Mouse (Mus musculus) kidney, embryonic 14.5 days (tissue): ENCODE measurements around the gene Agrn. TPM values are rescaled to one million over a fixed set of nuclear protein-coding genes. Genes with fewer than 3 reads are reported as not detected.

Source experiments
- ATAC-seq: fragments of 200-750 bp; cut with Nextera tagmentation; 2 replicates; pipeline ENCODE4 v1.8.0; 2017; ENCODE audit warnings: moderate number of reproducible peaks, mild to moderate bottlenecking, moderate TSS enrichment, moderate library complexity; ENCODE audit not compliant: low FRiP score, low TSS enrichment
- H3K27ac ChIP-seq: fragments of 300-500 bp; sonication (generic); 2 replicates; pipeline ENCODE4 v1.5.1; 2014; ENCODE audit warnings: low read depth, mild to moderate bottlenecking, low read length, moderate library complexity, mixed read lengths
- H3K27me3 ChIP-seq: fragments of 300-500 bp; sonication (generic); 2 replicates; pipeline ENCODE4 v1.6.1; 2014; ENCODE audit warnings: mild to moderate bottlenecking, low read length; ENCODE audit not compliant: control insufficient read depth, insufficient read depth
- H3K36me3 ChIP-seq: fragments of 300-500 bp; sonication (generic); 2 replicates; pipeline ENCODE4 v1.6.1; 2014; ENCODE audit warnings: low read length, mixed read lengths; ENCODE audit not compliant: control insufficient read depth, insufficient read depth
- H3K4me1 ChIP-seq: fragments of 300-500 bp; sonication (generic); 2 replicates; pipeline ENCODE4 v1.6.1; 2014; ENCODE audit warnings: low read length, mixed read lengths; ENCODE audit not compliant: control insufficient read depth, insufficient read depth
- H3K4me2 ChIP-seq: fragments of 300-500 bp; sonication (generic); replicated peaks from 2 replicates; pipeline ENCODE4 v1.6.1; 2014; ENCODE audit warnings: low read depth, mild to moderate bottlenecking, low read length
- H3K4me3 ChIP-seq: fragments of 300-500 bp; sonication (generic); 2 replicates; pipeline ENCODE4 v1.5.1; 2014; ENCODE audit warnings: mild to moderate bottlenecking, low read length
- H3K9ac ChIP-seq: fragments of 300-500 bp; sonication (generic); 2 replicates; pipeline ENCODE4 v1.6.1; 2014; ENCODE audit warnings: low read depth, mild to moderate bottlenecking, low read length, moderate library complexity
- H3K9me3 ChIP-seq: fragments of 300-500 bp; sonication (generic); 2 replicates; pipeline ENCODE4 v1.6.1; 2016; ENCODE audit warnings: low read length; ENCODE audit not compliant: control insufficient read depth
- WGBS: fragments of 180-500 bp; shearing (Covaris S2); extraction: QIAGEN DNeasy Blood & Tissue Kit; methylation state at CpG from one replicate; pipeline ENCODE4 v1.1.7; 2014; 5-methylcytosine and 5-hydroxymethylcytosine counted together
- polyA plus RNA-seq: library from polyadenylated mRNA; unstranded; fragments of >200 nt; fragmentation: Nextera tagmentation; extraction: Ambion mirVana; gene quantifications from 2 replicates; pipeline ENCODE4 v1.2.1, GENCODE M21; 2014

Agrn gene
- polyA plus RNA-seq, 1 experiment from 2014 or later = 83.9 TPM

DNA sequence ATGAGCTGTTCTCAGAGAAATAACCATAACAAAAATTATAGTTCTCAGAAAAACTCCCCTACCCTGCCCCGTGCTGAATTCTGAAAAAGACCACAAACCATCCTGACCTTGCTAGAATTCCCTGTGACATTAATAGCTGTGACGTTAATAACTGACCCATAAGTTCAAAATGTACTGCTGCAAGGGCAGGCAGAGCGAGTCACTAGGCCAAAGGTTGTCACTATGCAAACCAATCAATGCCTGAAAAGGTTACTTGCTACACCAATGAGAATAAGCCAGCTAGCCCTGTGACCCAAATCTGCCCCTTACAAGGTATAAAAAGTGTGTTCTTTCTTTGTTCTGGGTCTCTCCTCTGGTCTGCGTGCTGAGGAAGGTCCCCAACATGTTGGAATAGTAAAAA lies 11.6 kb upstream of the Agrn start:
- no peak overlapping the region for H3K9ac ChIP-seq

DNA sequence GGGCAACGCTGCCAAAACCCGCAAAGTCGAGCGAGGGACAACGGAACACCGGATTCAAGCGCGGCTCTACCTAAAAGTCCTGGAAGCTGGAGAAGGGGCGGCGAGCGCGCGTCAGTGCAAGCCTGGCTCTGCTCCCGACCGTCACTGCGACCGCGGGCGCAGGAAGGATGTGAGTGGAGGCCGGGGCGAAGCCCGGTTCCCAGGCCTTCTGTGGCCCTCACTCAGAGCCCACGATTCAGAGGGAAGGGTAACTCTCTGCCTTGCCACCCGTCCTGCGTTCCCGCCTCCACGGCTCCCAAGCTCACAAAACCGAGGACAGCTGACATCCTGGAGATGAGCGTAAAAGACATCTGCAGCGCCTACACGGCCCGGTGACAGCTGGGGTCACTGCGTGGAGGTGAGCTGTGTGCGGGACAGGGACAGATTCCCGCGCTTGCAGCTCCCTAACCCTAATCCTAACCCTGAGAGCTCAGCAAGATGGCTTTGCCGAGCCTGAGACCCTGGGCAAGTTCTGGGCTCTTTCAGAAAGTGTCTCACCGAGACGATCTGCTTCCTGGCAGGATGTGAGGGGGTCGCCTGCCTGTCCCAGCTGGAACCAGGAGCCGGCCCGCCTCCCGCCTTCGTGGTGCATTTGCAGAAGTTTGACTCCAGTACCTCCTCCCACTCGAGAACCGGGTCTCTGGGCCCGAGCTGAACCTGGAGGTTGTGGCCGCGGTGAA lies 6.3 kb upstream of the Agrn start:
- Histone ChIP-seq H3K27me3 (no peaks in the 10 kb centered on the region; the same call in 1 of the 2 replicates), H3K4me2 (peak overlapping the region; percentile 88), H3K4me3 (peak overlapping the region; percentile 50), H3K9ac (peak overlapping the region; percentile 65), H3K4me1 (no peaks in the 10 kb centered on the region), H3K9me3 (no peaks in the 10 kb centered on the region), H3K36me3 (no peaks in the 10 kb centered on the region), H3K27ac (peak overlapping the region; percentile 12; the same call in 1 of the 2 replicates)
- ATAC-seq = peak; percentile 50
- under 1% methylated on average over 49 of the region's 49 CpGs for WGBS

More for the DNA sequence above, 11.6 kb upstream of the Agrn start:
- no peaks in the 10 kb centered on the region for H3K36me3 ChIP-seq
- no peaks in the 10 kb centered on the region for H3K4me1 ChIP-seq
- no peak overlapping the region for H3K4me3 ChIP-seq
- WGBS = 82% methylated on average over 4 of the region's 4 CpGs
- no peak for ATAC-seq
- H3K27ac ChIP-seq = no peak overlapping the region
- H3K9me3 ChIP-seq = no peaks in the 10 kb centered on the region
- no peak overlapping the region for H3K4me2 ChIP-seq
- H3K27me3 ChIP-seq = no peaks in the 10 kb centered on the region; the same call in 1 of the 2 replicates

DNA sequence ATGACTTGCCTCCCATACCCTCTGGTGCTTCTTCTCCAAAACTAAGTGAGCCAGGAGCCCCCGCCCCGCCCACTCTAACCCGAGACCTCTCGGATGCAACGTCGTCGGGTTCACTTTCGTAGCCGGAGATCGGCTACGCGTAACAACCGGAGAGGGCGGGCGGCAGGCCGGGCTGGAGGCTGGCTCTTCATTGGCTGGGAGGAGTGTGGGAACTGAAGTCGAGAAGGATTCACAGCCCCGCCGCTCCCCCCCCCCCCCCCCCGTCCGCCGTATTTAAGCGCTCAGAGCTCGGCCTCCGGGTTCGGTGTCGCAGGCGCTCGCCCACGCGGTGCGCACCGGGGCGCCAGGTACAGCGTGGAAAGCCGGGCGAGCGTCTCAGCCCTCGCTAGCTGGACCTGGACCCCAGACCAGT lies 5.7 kb upstream of the Agrn start, which contains the start of gene AW011738:
Gene AW011738, plus strand, starts transcription at position 304 of the 412 bp plus-strand sequence.
- Histone ChIP-seq H3K4me3 (peak within 1 kb of the TSS; percentile 50), H3K36me3 (no peaks in the 10 kb centered on the region), H3K27me3 (no peaks in the 10 kb centered on the region; the same call in 1 of the 2 replicates), H3K9me3 (no peaks in the 10 kb centered on the region), H3K4me1 (no peaks in the 10 kb centered on the region), H3K27ac (peak within 1 kb of the TSS; percentile 12; the same call in 1 of the 2 replicates), H3K9ac (peak within 1 kb of the TSS; percentile 65), H3K4me2 (peak within 1 kb of the TSS; percentile 88)
- peak; percentile 82 for ATAC-seq
- WGBS = under 1% methylated on average over 25 of the region's 39 CpGs

DNA sequence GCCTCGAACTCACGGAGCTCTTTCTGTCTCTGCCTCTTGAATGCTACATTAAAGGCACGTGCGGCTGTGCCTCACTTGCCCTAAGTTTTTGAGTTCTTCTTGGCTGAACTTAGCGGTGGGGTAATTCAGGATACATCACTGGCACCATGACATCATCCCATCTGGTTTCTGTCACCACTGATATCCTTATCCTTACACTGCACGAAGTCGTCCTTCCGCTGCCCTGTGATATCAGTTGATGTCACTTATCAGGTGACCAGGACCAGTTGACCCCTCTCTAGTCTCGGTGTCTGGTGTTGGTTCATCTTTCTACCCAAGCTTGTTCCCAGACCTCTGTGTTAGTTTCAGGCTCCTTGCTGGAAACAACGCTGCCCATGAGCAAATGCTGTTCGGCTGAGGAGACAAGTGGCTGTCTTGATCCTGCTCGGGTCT lies 5.2 kb upstream of the Agrn start:
- Histone ChIP-seq H3K4me3 (peak overlapping the region; percentile 50), H3K9ac (no peak overlapping the region), H3K36me3 (no peaks in the 10 kb centered on the region), H3K4me1 (no peaks in the 10 kb centered on the region), H3K27ac (no peak overlapping the region), H3K27me3 (no peaks in the 10 kb centered on the region; the same call in 1 of the 2 replicates), H3K4me2 (peak overlapping the region; percentile 88), H3K9me3 (no peaks in the 10 kb centered on the region)
- WGBS = 47% methylated on average over 12 of the region's 12 CpGs
- no peak for ATAC-seq

DNA sequence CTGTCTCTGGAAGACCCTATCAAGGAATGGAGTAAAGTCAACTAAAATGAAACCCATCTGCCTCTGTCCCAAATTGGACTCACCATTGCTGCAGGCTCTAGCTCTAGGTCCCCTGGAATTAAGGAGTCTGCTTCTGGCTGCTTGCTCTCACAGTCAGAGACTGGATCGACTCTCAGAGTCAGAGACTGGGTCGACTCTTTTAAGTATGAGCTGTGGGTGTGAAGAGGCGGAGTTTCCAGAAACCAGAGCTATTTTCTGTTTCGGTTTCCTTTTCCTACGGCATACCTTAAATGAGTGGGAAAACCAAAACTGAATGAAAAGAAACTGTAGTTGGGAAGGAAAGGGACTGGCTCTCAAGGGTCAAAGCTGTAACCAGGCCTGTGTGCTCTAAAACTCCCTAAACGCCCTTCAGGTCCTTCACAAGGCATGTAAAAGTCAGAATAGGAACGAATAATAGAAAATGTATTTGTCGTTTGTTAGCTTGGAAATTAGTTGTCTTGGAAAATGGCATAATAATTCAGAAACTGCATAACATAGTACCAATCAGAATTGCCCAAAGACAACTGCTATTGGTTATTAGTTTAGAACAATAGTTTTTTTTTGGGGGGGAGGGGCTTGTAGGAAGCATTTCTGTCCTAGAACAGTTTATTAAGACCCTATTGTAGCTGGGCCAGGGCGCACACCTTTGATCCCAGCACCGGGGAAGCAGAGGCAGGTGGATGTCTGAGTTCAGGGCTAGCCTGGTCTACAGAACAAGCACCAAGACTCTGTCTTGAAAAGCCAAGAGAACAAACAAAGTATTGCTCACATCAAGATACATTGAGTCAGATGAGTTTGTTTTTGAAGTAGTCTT lies 3.6 kb upstream of the Agrn start, which contains the start of gene Isg15:
Gene Isg15, minus strand, starts transcription at position 196 of the 853 bp plus-strand sequence.
- Histone ChIP-seq H3K36me3 (no peaks in the 10 kb centered on the region), H3K4me3 (no peak within 1 kb of the TSS), H3K9ac (no peak within 1 kb of the TSS), H3K9me3 (no peaks in the 10 kb centered on the region), H3K27ac (no peak within 1 kb of the TSS), H3K4me2 (no peak within 1 kb of the TSS), H3K27me3 (no peaks in the 10 kb centered on the region; the same call in 1 of the 2 replicates), H3K4me1 (peaks cover 4% of the 10 kb centered on the region)
- WGBS = 56% methylated on average over 10 of the region's 10 CpGs
- ATAC-seq = no peak

DNA sequence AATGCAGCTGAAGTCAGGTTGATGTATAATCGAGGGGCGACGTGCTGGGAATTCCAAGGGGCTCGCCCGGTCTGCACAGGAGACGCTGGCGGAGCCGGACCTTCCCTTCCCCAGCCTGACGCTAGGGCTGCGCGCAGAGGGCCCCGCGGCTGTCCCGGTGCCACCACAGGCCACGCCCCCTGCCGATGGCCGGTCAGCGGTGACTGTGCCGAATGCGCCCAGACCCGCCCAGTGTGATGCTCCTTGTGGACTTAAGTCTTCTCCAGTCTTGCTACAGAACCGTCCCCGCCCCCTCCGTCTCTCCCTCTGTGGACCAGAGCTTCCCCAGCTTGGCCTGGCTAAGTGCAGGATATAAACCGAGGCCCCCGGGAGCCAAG lies 529 bp upstream of the Agrn start:
- H3K36me3 ChIP-seq = peaks cover 19% of the 10 kb centered on the region; the same call in 1 of the 2 replicates
- WGBS = under 1% methylated on average over 22 of the region's 26 CpGs
- peak overlapping the region; percentile 55 for H3K4me2 ChIP-seq
- H3K4me3 ChIP-seq = peak overlapping the region; percentile 82
- H3K4me1 ChIP-seq = peaks cover 34% of the 10 kb centered on the region
- peak; percentile 93 for ATAC-seq
- H3K27ac ChIP-seq = peak overlapping the region; percentile 95
- peak overlapping the region; percentile 63; the same call in 1 of the 2 replicates for H3K9ac ChIP-seq
- no peaks in the 10 kb centered on the region for H3K9me3 ChIP-seq
- H3K27me3 ChIP-seq = no peaks in the 10 kb centered on the region

DNA sequence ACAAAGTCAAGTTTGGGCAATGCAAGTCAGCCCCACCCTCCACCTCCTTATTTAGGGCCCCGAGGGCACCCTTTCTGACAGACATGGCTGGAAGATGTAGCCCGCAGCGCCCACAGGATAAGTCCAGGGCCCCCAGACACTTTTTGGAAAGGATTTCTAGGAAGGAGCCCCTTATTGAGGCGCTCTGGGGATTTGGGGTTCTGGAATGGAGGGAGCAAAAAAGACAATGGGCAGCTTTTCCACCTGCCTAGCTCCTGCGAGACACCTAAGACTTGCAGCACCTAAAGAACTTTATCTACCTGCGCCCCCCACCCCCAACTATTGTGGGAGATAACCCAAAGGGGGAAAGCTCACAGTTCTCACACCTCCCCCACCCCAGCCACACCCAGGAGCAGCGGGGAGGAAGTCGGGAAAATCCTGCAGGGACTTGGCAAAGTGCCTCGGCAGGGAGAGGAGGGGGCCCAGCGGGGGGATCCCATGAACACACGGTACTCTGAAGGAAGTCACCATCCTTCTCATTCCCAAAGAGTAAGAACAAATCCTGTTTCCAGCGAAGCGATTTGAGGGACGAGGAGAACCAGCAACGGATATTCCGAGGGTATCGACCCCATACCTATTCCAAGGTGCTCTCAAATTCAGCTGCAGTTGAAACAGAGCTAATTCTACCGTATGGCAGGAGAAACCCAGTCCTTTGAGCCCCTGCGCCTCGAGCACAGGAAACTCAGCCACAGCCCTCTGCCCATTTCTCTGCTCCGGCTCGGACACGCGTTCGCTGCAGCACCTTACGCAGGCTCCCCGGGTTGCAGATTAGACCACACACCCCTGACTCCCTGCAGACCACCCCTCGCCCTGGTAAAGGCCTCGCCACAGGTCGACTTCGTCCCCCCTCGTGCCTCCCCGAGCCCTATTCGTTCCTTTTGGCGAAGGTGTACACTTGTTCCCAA lies 1.1 kb downstream of the Agrn start:
- H3K36me3 ChIP-seq = peaks cover 35% of the 10 kb centered on the region
- H3K4me1 ChIP-seq = peaks cover 49% of the 10 kb centered on the region
- 4% methylated on average over 35 of the region's 35 CpGs for WGBS

DNA sequence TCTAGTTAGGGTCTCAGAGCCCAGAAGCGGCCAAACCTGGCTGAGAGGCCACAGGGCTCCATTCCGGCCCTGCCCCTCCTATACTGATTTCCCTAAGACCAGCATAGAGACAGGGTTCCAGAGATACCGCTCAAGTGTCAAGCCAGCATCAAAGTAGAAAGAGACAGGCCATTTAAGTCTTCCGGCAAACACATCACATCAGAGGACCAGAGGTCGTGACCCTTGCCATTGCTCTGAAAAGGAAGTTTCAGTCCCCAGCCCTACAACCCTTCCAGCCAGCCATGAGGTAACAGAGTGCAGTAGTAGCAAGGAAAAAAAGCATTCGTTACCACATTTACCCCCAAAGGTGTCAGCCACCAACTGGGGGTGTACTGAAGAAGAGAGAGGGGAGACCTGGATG lies 2.9 kb downstream of the Agrn start:
- Histone ChIP-seq H3K36me3 (peaks cover 49% of the 10 kb centered on the region), H3K4me2 (peak overlapping the region; percentile 85), H3K27me3 (no peaks in the 10 kb centered on the region), H3K4me3 (peak overlapping the region; percentile 6; the same call in 1 of the 2 replicates), H3K9ac (no peak overlapping the region), H3K9me3 (no peaks in the 10 kb centered on the region), H3K4me1 (peaks cover 64% of the 10 kb centered on the region), H3K27ac (peak overlapping the region; percentile 44; the same call in 1 of the 2 replicates)
- 41% methylated on average over 6 of the region's 6 CpGs for WGBS
- ATAC-seq = no peak

More for the DNA sequence above, 1.1 kb downstream of the Agrn start:
- peak overlapping the region; percentile 82 for H3K4me3 ChIP-seq
- peak overlapping the region; percentile 85 for H3K4me2 ChIP-seq
- H3K27ac ChIP-seq = peak overlapping the region; percentile 71; the same call in 1 of the 2 replicates
- peak overlapping the region; percentile 91 for H3K9ac ChIP-seq
- no peaks in the 10 kb centered on the region for H3K9me3 ChIP-seq
- H3K27me3 ChIP-seq = no peaks in the 10 kb centered on the region
- ATAC-seq = no peak
